Mouse (Mus musculus) stomach, adult 2 months (tissue): Measurements from ENCODE around the gene Atp5k. TPM values are rescaled to one million over a fixed set of nuclear protein-coding genes. Genes with fewer than 3 reads are reported as not detected.

Source experiments
- polyA plus RNA-seq: library from polyadenylated mRNA; depleted of rRNA; stranded (reverse); fragments of >200 nt; gene quantifications from 2 replicates; pipeline ENCODE4 v1.2.3, GENCODE M21; 2012; rRNA removed

Atp5k gene
- polyA plus RNA-seq: 23.2 and 25.8 TPM in 2 replicates

GRCm38 (mm10) chr5:108433804-108434587 lies at the start of gene Atp5k:
Gene Atp5k, minus strand, starts transcription at chr5:108434448.

GRCm38 (mm10) chr5:108461082-108462065 lies 27.1 kb upstream of the Atp5k start, which contains the start of gene Pcgf3:
Gene Pcgf3, plus strand, starts transcription at chr5:108461232.

GRCm38 (mm10) chr5:108448785-108449668 lies 14.8 kb upstream of the Atp5k start, which contains the start of gene Mfsd7a:
Gene Mfsd7a, minus strand, starts transcription at chr5:108448891.

GRCm38 (mm10) chr5:108388201-108388600 lies 46.0 kb downstream of the Atp5k start, which contains the start of gene Pde6b:
Gene Pde6b, plus strand, starts transcription at chr5:108388391.

Other genes with a start within 250 kb of the Atp5k start
- gene Dr1, start 165.6 kb downstream of the Atp5k start, polyA plus RNA-seq: 7.7 and 9.8 TPM in 2 replicates
- gene Pigg, start 121.8 kb downstream of the Atp5k start, polyA plus RNA-seq: 2.2 and 2.9 TPM in 2 replicates
- 0.87 and 1.1 TPM in 2 replicates for gene Gm42517, start 66.5 kb downstream of the Atp5k start, polyA plus RNA-seq
- not detected in 2 replicates for gene Pde6b, start 46.1 kb downstream of the Atp5k start, polyA plus RNA-seq
- gene Mfsd7a, start 14.4 kb upstream of the Atp5k start, polyA plus RNA-seq: 14.7 and 20.7 TPM in 2 replicates
- 4.5 and 6.3 TPM in 2 replicates for gene Pcgf3, start 26.8 kb upstream of the Atp5k start, polyA plus RNA-seq
- 0.22 and 0.42 TPM in 2 replicates for gene Cplx1, start 115.6 kb upstream of the Atp5k start, polyA plus RNA-seq
- gene Gak, start 195.3 kb upstream of the Atp5k start, polyA plus RNA-seq: 48.0 and 52.9 TPM in 2 replicates
- 19.2 and 21.3 TPM in 2 replicates for gene Tmem175, start 195.3 kb upstream of the Atp5k start, polyA plus RNA-seq
- gene Idua, start 225.9 kb upstream of the Atp5k start, polyA plus RNA-seq: 10.5 and 10.8 TPM in 2 replicates
- 5.6 TPM in 2 replicates for gene Dgkq, start 235.2 kb upstream of the Atp5k start, polyA plus RNA-seq
- 0.05 TPM in 1 of 2 replicates, not detected in the other for gene Slc26a1, start 241.1 kb upstream of the Atp5k start, polyA plus RNA-seq